ENCODE assay signal across 12 mouse cellular contexts in genomic region chrX:53682650-53683049, GRCm38 (mm10). TPM values are rescaled to one million over a fixed set of nuclear protein-coding genes. Genes with fewer than 3 reads are reported as not detected.
"Had no signal": no experiment of that assay in that cellular context is flagged by ENCODE, and none has a peak within 500 bp of the region (broad histone marks: within the 10 kb centered on the region; RNA-seq: fewer than 3 reads in every experiment).

No protein-coding gene starts in this region.

RNA-seq across cellular contexts. Expression of gene 4930502E18Rik, which starts 42.0 kb away (rescaled TPM):
- total RNA-seq: gastrocnemius, adult 18-20 months; gastrocnemius, adult 8-10 months; gastrocnemius, postnatal 14 days; gastrocnemius, postnatal 36 days; heart, adult 18-20 months; heart, adult 8-10 months; heart, postnatal 10 days; heart, postnatal 25 days; heart, postnatal 4 days; layer of hippocampus, adult 2 months had no signal
- polyA plus RNA-seq: gonadal fat pad, adult 2 months; liver, embryonic 13.5 days had no signal
